Mouse (Mus musculus) cerebellum, adult 2 months (tissue): Measurements from ENCODE around the gene Timm44. TPM values are rescaled to one million over a fixed set of nuclear protein-coding genes. Genes with fewer than 3 reads are reported as not detected.

Source experiments
- DNase-seq, 2 experiments: peaks; one replicate each; pipeline ENCODE4 v3.0.0; 2021
- H3K27ac ChIP-seq: fragments of 200-500 bp; 2 replicates; pipeline ENCODE4 v1.5.1; 2012; ENCODE audit warnings: low read length, control low read depth, inconsistent platforms; ENCODE audit not compliant: insufficient read depth
- H3K27me3 ChIP-seq: fragments of 200-500 bp; 2 replicates; pipeline ENCODE4 v1.6.1; 2012; ENCODE audit warnings: inconsistent platforms, mild to moderate bottlenecking, low read length, moderate library complexity; ENCODE audit not compliant: control insufficient read depth, insufficient read depth
- H3K4me1 ChIP-seq: fragments of 200-500 bp; 2 replicates; pipeline ENCODE4 v1.6.1; 2011; ENCODE audit warnings: low read length; ENCODE audit not compliant: control insufficient read depth, insufficient read depth
- H3K4me3 ChIP-seq: fragments of 200-500 bp; replicated peaks from 2 replicates; pipeline ENCODE3; 2011; ENCODE audit warnings: mild to moderate bottlenecking, low read depth, low read length, control low read depth; ENCODE audit not compliant: insufficient read depth
- CTCF ChIP-seq: fragments of 200-500 bp; IDR thresholded peaks from 2 replicates; pipeline ENCODE4 v1.5.1; 2011; ENCODE audit warnings: low read depth, mild to moderate bottlenecking, control low read depth, low read length, moderate library complexity, borderline replicate concordance; ENCODE audit not compliant: insufficient read depth
- POLR2A ChIP-seq: fragments of 200-500 bp; IDR thresholded peaks from 2 replicates; pipeline ENCODE4 v1.6.1; 2011; ENCODE audit warnings: low read length, control low read depth, borderline replicate concordance; ENCODE audit not compliant: insufficient read depth
- WGBS: fragments of 180-500 bp; shearing (Covaris S2); methylation state at CpG from one replicate; pipeline ENCODE4 v1.1.7; 2018; 5-methylcytosine and 5-hydroxymethylcytosine counted together
- polyA plus RNA-seq: library from polyadenylated mRNA; depleted of rRNA; stranded (reverse); fragments of >200 nt; gene quantifications from 2 replicates; pipeline ENCODE4 v1.2.3, GENCODE M21; 2012

Gene Timm44
- polyA plus RNA-seq, 1 experiment, result 98.4 TPM

DNA sequence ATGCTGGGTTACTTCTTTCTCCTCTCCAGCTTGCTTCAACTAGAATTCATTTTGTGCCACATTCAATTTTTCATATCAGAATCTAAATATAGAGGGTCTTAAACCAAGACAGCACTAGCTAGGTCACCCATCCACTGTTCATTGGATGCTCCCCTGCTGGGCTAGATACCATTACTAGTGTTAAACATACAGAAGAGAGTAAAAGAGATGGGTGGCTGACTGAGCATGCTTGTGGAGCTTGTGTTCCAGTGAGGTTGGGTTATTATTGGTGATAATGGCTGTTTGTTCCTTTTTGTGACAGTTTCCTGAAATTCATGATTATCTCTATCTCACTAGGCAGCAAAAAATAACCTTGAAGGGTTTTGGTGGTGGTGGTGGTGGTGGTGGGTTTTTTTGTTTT lies 53.7 kb downstream of the Timm44 start:
- no peak for DNase-seq
- H3K27me3 ChIP-seq, result no peaks in the 10 kb centered on the region; the same call in 1 of the 2 replicates
- TF ChIP-seq POLR2A, result no peak
- no peak for TF ChIP-seq CTCF
- no peak overlapping the region for H3K4me3 ChIP-seq
- no peaks in the 10 kb centered on the region for H3K4me1 ChIP-seq
- no peak overlapping the region for H3K27ac ChIP-seq

- Histone ChIP-seq H3K27ac (no peak overlapping the region), H3K27me3 (no peaks in the 10 kb centered on the region), H3K4me3 (no peak overlapping the region), H3K4me1 (no peaks in the 10 kb centered on the region)
- TF ChIP-seq CTCF (no peak), POLR2A (no peak)
- DNase-seq, result no peak
- WGBS, result 91% methylated on average over 3 of the region's 3 CpGs
Measured at GRCm38 (mm10) chr8:4219617-4220016, 56.1 kb downstream of the Timm44 start.

- Histone ChIP-seq H3K4me1 (no peaks in the 10 kb centered on the region; the same call in none of the 2 replicates), H3K27me3 (no peaks in the 10 kb centered on the region), H3K4me3 (peak within 1 kb of the TSS; percentile 86), H3K27ac (peak within 1 kb of the TSS; percentile 60)
- peak; percentile 64 to 68 for DNase-seq
- TF ChIP-seq CTCF, result no peak
- peak; percentile 28; the same call in 1 of the 2 replicates for TF ChIP-seq POLR2A
- WGBS, result under 1% methylated on average over 44 of the region's 44 CpGs
Measured at GRCm38 (mm10) chr8:4216791-4217621, 58.7 kb downstream of the Timm44 start, which contains the start of gene Prr36. Prr36 (minus strand) TSS chr8:4217459.

- H3K4me3 ChIP-seq, result peak overlapping the region; percentile 86
- H3K4me1 ChIP-seq, result no peaks in the 10 kb centered on the region; the same call in none of the 2 replicates
- 3% methylated on average over 18 of the region's 18 CpGs for WGBS
- no peak for TF ChIP-seq POLR2A
- no peak for TF ChIP-seq CTCF
- H3K27ac ChIP-seq, result no peak overlapping the region
- peak in 1 of 2 experiments; percentile 48 for DNase-seq
- H3K27me3 ChIP-seq, result no peaks in the 10 kb centered on the region
Measured at GRCm38 (mm10) chr8:4216296-4216695, 59.4 kb downstream of the Timm44 start.

- 48% methylated on average over 33 of the region's 33 CpGs for WGBS
- Histone ChIP-seq H3K4me3 (no peak overlapping the region), H3K27ac (no peak overlapping the region), H3K4me1 (no peaks in the 10 kb centered on the region; the same call in none of the 2 replicates), H3K27me3 (no peaks in the 10 kb centered on the region)
- no peak for DNase-seq
- TF ChIP-seq POLR2A (no peak), CTCF (no peak)
Measured at GRCm38 (mm10) chr8:4214006-4214980, 61.4 kb downstream of the Timm44 start.

GRCm38 (mm10) chr8:4213210-4214005 lies 62.3 kb downstream of the Timm44 start:
- no peaks in the 10 kb centered on the region; the same call in none of the 2 replicates for H3K4me1 ChIP-seq
- no peak overlapping the region for H3K27ac ChIP-seq
- no peaks in the 10 kb centered on the region for H3K27me3 ChIP-seq
- no peak for TF ChIP-seq CTCF
- no peak overlapping the region for H3K4me3 ChIP-seq
- DNase-seq, result no peak
- WGBS, result 31% methylated on average over 18 of the region's 18 CpGs

GRCm38 (mm10) chr8:4212809-4213209 lies 62.9 kb downstream of the Timm44 start:
- 2% methylated on average over 25 of the region's 25 CpGs for WGBS
- H3K27ac ChIP-seq, result no peak overlapping the region
- DNase-seq, result no peak

More at GRCm38 (mm10) chr8:4212809-4213209, 62.9 kb downstream of the Timm44 start:
- peak overlapping the region; percentile 14 for H3K4me3 ChIP-seq
- H3K4me1 ChIP-seq, result no peaks in the 10 kb centered on the region; the same call in none of the 2 replicates
- no peak for TF ChIP-seq POLR2A
- no peak for TF ChIP-seq CTCF
- no peaks in the 10 kb centered on the region for H3K27me3 ChIP-seq
